Mouse (Mus musculus) left cerebral cortex, adult 2 months (tissue): Measurements from ENCODE around the gene Magee2. TPM values are rescaled to one million over a fixed set of nuclear protein-coding genes. Genes with fewer than 3 reads are reported as not detected.
"Not testable (repeated sequence)": the region's sequence is repeated elsewhere in the genome, so short reads cannot be mapped to it uniquely, and the experiment has no call there.

Experiments used
- DNase-seq, 2 experiments: peaks; one replicate each; pipeline ENCODE4 v3.0.0; 2021 to 2022; ENCODE audit warnings: low spot score in 2 of 2, mixed read lengths in 1 of 2; ENCODE audit errors: extremely low spot score in 1 of 2
- H3K27ac ChIP-seq: fragments of 200-600 bp; 2 replicates; pipeline ENCODE4 v1.8.1; 2022
- H3K4me3 ChIP-seq: fragments of 200-600 bp; 2 replicates; pipeline ENCODE4 v1.8.1; 2022
- CTCF ChIP-seq: fragments of 200-600 bp; IDR thresholded peaks from 2 replicates; pipeline ENCODE4 v1.8.1; 2022; ENCODE audit warnings: antibody characterized with exemption, mild to moderate bottlenecking, moderate library complexity
- intact Hi-C: fragments of 180-260 bp; cut with DNase I; formaldehyde crosslinking; loops from one replicate; pipeline ENCODE4 v1.15.1; 2025
- long read RNA-seq, 2 experiments: library from polyadenylated mRNA; stranded (forward); transcript quantifications; one replicate each; pipeline ENCODE4 v2.0.0; 2021; ENCODE audit warnings: borderline mapping rate in 2 of 2
- total RNA-seq, 2 experiments: library from RNA; stranded (reverse); gene quantifications; 2 replicates each; pipeline ENCODE4 v1.2.3; 2021

Gene Magee2
- 1 to 10 TPM; 6.1 to 7.4 TPM for total RNA-seq
- long read RNA-seq, experiment 1, transcript Magee2-201 (1 exons, 2,316 nt) = major isoform, 9 of 9 reads
- long read RNA-seq, experiment 1, partial matches to known transcripts = 0 of 9 reads
- long read RNA-seq, experiment 1, other reads (novel, unspliced or antisense) = 0 of 9 reads
- long read RNA-seq, experiment 2, partial matches to known transcripts = 0 of 3 reads
- long read RNA-seq, experiment 2, other reads (novel, unspliced or antisense) = 0 of 3 reads

- TF ChIP-seq CTCF = no peak
- peak within 1 kb of the TSS; percentile 42 for H3K4me3 ChIP-seq
- peak; percentile 25 to 38 for DNase-seq
- H3K27ac ChIP-seq = no peak within 1 kb of the TSS
- intact Hi-C loops = no loop called here
These were observed at the start of gene Magee2 for GRCm38 (mm10) chrX:104856751-104857341. Gene Magee2, minus strand, starts transcription at chrX:104857267.

- intact Hi-C loops = no loop called here
- Histone ChIP-seq H3K4me3 (no peak overlapping the region), H3K27ac (no peak overlapping the region)
- DNase-seq = no peak
- TF ChIP-seq CTCF = no peak
These were observed 3.5 kb downstream of the Magee2 start for GRCm38 (mm10) chrX:104853610-104854009.

GRCm38 (mm10) chrX:104817583-104817982 lies 39.5 kb downstream of the Magee2 start:
- intact Hi-C loops = not testable (repeated sequence)

GRCm38 (mm10) chrX:104816987-104817386 lies 40.1 kb downstream of the Magee2 start:
- DNase-seq, H3K4me3 ChIP-seq, intact Hi-C loops, H3K27ac ChIP-seq: not testable (repeated sequence)

More at GRCm38 (mm10) chrX:104817583-104817982, 39.5 kb downstream of the Magee2 start:
- H3K27ac ChIP-seq, DNase-seq, H3K4me3 ChIP-seq: not testable (repeated sequence)

- DNase-seq, H3K4me3 ChIP-seq, H3K27ac ChIP-seq, intact Hi-C loops: not testable (repeated sequence)
These were observed 43.4 kb downstream of the Magee2 start for GRCm38 (mm10) chrX:104813704-104814103.

Other genes with a start within 250 kb of the Magee2 start
- 1 to 10 TPM; 5.9 to 6.3 TPM for gene Zdhhc15, start 186.2 kb downstream of the Magee2 start, total RNA-seq
- gene Pbdc1, start 222.5 kb upstream of the Magee2 start, total RNA-seq = 10 to 100 TPM; 17.2 to 18.5 TPM